Mouse (Mus musculus) testis, adult 2 months (tissue): ENCODE data around the gene Olfr1423. TPM values are rescaled to one million over a fixed set of nuclear protein-coding genes. Genes with fewer than 3 reads are reported as not detected.
A peak's percentile ranks its signal among the peaks of the same experiment; 100 is the strongest.

Source experiments
- H3K27ac ChIP-seq: fragments of 200-500 bp; 2 replicates; pipeline ENCODE4 v1.5.1; 2012; ENCODE audit warnings: low read depth, low read length; ENCODE audit not compliant: control insufficient read depth, insufficient read depth
- H3K27me3 ChIP-seq: fragments of 200-500 bp; 2 replicates; pipeline ENCODE4 v1.6.1; 2012; ENCODE audit warnings: mild to moderate bottlenecking, low read length, moderate library complexity; ENCODE audit not compliant: control insufficient read depth, insufficient read depth
- H3K36me3 ChIP-seq: fragments of 200-500 bp; 2 replicates; pipeline ENCODE4 v1.6.1; 2012; ENCODE audit warnings: mild to moderate bottlenecking, low read length; ENCODE audit not compliant: control insufficient read depth, insufficient read depth
- H3K4me1 ChIP-seq: fragments of 200-500 bp; 2 replicates; pipeline ENCODE4 v1.6.1; 2012; ENCODE audit warnings: low read length; ENCODE audit not compliant: control insufficient read depth, insufficient read depth
- H3K4me3 ChIP-seq: fragments of 200-500 bp; 2 replicates; pipeline ENCODE4 v1.5.1; 2012; ENCODE audit warnings: low read depth, mild to moderate bottlenecking, low read length, moderate library complexity, mixed read lengths; ENCODE audit not compliant: control insufficient read depth
- CTCF ChIP-seq: fragments of 200-500 bp; IDR thresholded peaks from 2 replicates; pipeline ENCODE4 v1.5.1; 2012; ENCODE audit warnings: low read depth, mild to moderate bottlenecking, inconsistent platforms, low read length, moderate library complexity; ENCODE audit not compliant: control insufficient read depth, insufficient read depth, insufficient replicate concordance
- POLR2A ChIP-seq: fragments of 200-500 bp; IDR thresholded peaks from 2 replicates; pipeline ENCODE4 v1.6.1; 2012; ENCODE audit warnings: low read depth, mild to moderate bottlenecking, inconsistent platforms, low read length, moderate library complexity; ENCODE audit not compliant: control insufficient read depth
- polyA plus RNA-seq: library from polyadenylated mRNA; depleted of rRNA; stranded (reverse); fragments of >200 nt; gene quantifications from 2 replicates; pipeline ENCODE4 v1.2.3, GENCODE M21; 2012

Gene Olfr1423
- polyA plus RNA-seq, 1 experiment, result not detected

- Histone ChIP-seq H3K4me3 (no peak overlapping the region), H3K27ac (no peak overlapping the region), H3K4me1 (no peaks in the 10 kb centered on the region)
Observed at GRCm38 (mm10) chr19:12025333-12025732, 15.8 kb downstream of the Olfr1423 start.

GRCm38 (mm10) chr19:12024149-12024548 lies 17.0 kb downstream of the Olfr1423 start:
- Histone ChIP-seq H3K36me3 (no peaks in the 10 kb centered on the region), H3K27me3 (no peaks in the 10 kb centered on the region), H3K27ac (no peak overlapping the region), H3K4me1 (no peaks in the 10 kb centered on the region), H3K4me3 (no peak overlapping the region)
- TF ChIP-seq POLR2A (no peak), CTCF (no peak)

More at GRCm38 (mm10) chr19:12025333-12025732, 15.8 kb downstream of the Olfr1423 start:
- no peaks in the 10 kb centered on the region for H3K36me3 ChIP-seq
- no peak for TF ChIP-seq POLR2A
- no peak for TF ChIP-seq CTCF
- no peaks in the 10 kb centered on the region for H3K27me3 ChIP-seq

DNA sequence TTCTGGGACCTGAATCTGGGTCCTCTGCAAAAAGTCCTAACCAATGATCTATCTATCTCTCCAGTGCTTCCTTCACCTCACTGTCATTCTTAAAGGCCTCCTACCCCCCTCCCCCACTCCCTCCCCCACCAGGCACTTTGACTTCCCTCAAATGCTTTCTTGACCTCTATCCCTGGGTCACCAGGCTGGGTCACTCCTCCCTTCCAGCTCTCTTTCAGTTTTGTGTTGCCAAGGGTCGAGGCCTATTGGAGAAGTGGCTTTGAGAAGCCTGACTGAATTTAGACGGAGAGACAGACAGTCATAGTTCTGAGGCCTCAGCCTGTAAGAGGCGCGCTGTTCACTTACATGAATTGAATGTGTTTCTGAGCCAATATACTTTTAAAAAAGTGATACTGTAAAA lies 24.9 kb downstream of the Olfr1423 start:
- no peak overlapping the region for H3K27ac ChIP-seq
- no peaks in the 10 kb centered on the region; the same call in none of the 2 replicates for H3K4me1 ChIP-seq
- H3K4me3 ChIP-seq, result no peak overlapping the region
- H3K36me3 ChIP-seq, result no peaks in the 10 kb centered on the region
- TF ChIP-seq POLR2A, result no peak
- H3K27me3 ChIP-seq, result no peaks in the 10 kb centered on the region

- Histone ChIP-seq H3K4me3 (no peak overlapping the region), H3K36me3 (no peaks in the 10 kb centered on the region), H3K27me3 (no peaks in the 10 kb centered on the region), H3K4me1 (no peaks in the 10 kb centered on the region; the same call in none of the 2 replicates), H3K27ac (no peak overlapping the region)
- peak; percentile 73; the same call in 1 of the 2 replicates for TF ChIP-seq CTCF
- no peak for TF ChIP-seq POLR2A
Observed at GRCm38 (mm10) chr19:12015708-12016107, 25.4 kb downstream of the Olfr1423 start.

GRCm38 (mm10) chr19:12013228-12013627 lies 27.9 kb downstream of the Olfr1423 start:
- H3K27ac ChIP-seq, result no peak overlapping the region
- no peaks in the 10 kb centered on the region for H3K27me3 ChIP-seq
- TF ChIP-seq POLR2A (no peak; the same call in 1 of the 2 replicates), CTCF (no peak)
- H3K4me3 ChIP-seq, result no peak overlapping the region
- H3K4me1 ChIP-seq, result peaks cover 6% of the 10 kb centered on the region
- H3K36me3 ChIP-seq, result no peaks in the 10 kb centered on the region

DNA sequence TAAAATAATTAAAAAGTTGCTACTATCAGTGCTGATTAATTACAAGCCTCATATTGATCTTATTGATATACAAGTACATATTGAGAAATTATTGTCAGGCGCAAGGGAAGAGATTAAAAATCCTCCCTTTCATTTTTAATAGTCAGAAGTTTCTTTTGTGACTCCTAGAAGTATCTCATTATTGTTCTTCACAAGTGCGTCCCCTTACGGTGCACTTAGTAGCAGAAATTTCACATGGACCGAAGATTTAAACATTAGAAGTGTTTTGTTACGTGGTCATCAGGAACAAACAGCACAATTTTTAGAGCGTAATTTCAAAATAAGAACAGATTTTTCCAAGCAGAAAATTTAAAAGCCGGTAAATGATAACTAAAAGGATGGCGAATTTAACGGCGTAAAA lies 28.5 kb downstream of the Olfr1423 start:
- Histone ChIP-seq H3K36me3 (no peaks in the 10 kb centered on the region), H3K4me3 (no peak overlapping the region), H3K27ac (no peak overlapping the region), H3K27me3 (no peaks in the 10 kb centered on the region), H3K4me1 (peaks cover 6% of the 10 kb centered on the region)
- no peak for TF ChIP-seq POLR2A
- TF ChIP-seq CTCF, result no peak

GRCm38 (mm10) chr19:12011560-12012556 lies 29.3 kb downstream of the Olfr1423 start:
- peak overlapping the region; percentile 90 for H3K4me3 ChIP-seq

More at GRCm38 (mm10) chr19:12011560-12012556, 29.3 kb downstream of the Olfr1423 start:
- Histone ChIP-seq H3K4me1 (peaks cover 6% of the 10 kb centered on the region), H3K36me3 (no peaks in the 10 kb centered on the region), H3K27ac (peak overlapping the region; percentile 66), H3K27me3 (no peaks in the 10 kb centered on the region)
- no peak for TF ChIP-seq POLR2A
- TF ChIP-seq CTCF, result peak; percentile 80
